Mouse (Mus musculus) layer of hippocampus, postnatal 10 days (tissue): ENCODE measurements around the gene Gzmb. TPM values are rescaled to one million over a fixed set of nuclear protein-coding genes. Genes with fewer than 3 reads are reported as not detected.

Experiments used
- total RNA-seq, 2 experiments: library from RNA; stranded (reverse); gene quantifications; 2 replicates each; pipeline ENCODE4 v1.2.3; 2021

The Gzmb gene
- total RNA-seq, 2 experiments from 2014 or later, result not detected

Other genes with a start within 250 kb of the Gzmb start
- not detected for gene Mcpt1, start 244.3 kb downstream of the Gzmb start, total RNA-seq
- not detected for gene Mcpt9, start 231.8 kb downstream of the Gzmb start, total RNA-seq
- not detected for gene Mcpt2, start 220.2 kb downstream of the Gzmb start, total RNA-seq
- not detected for gene Mcpt4, start 199.9 kb downstream of the Gzmb start, total RNA-seq
- gene Mcpt8, start 177.0 kb downstream of the Gzmb start, total RNA-seq, result not detected
- not detected for gene Ctsg, start 159.7 kb downstream of the Gzmb start, total RNA-seq
- not detected for gene Gzme, start 141.6 kb downstream of the Gzmb start, total RNA-seq
- not detected for gene Gzmd, start 129.7 kb downstream of the Gzmb start, total RNA-seq
- gene Gzmg, start 102.7 kb downstream of the Gzmb start, total RNA-seq, result not detected
- not detected for gene Gzmn, start 87.7 kb downstream of the Gzmb start, total RNA-seq
- gene Gzmf, start 50.8 kb downstream of the Gzmb start, total RNA-seq, result not detected
- not detected for gene Gzmc, start 27.6 kb downstream of the Gzmb start, total RNA-seq
- under 1 TPM; 0.09 to 0.11 TPM for gene Atp12a, start 102.8 kb upstream of the Gzmb start, total RNA-seq
- 1 to 10 TPM in 1 of 2 experiments, under 1 TPM in 1; 0.85 to 1.0 TPM for gene Rnf17, start 140.3 kb upstream of the Gzmb start, total RNA-seq